Mouse (Mus musculus): ENCODE data around the gene 2010106E10Rik. TPM values are rescaled to one million over a fixed set of nuclear protein-coding genes. Genes with fewer than 3 reads are reported as not detected.

The 2010106E10Rik gene
- not detected in 2 replicates for polyA plus RNA-seq (2016; fragmentation: Nextera tagmentation; extraction: Ambion mirVana)

GRCm38 (mm10) chrX:112494974-112495373 lies at the start of gene 2010106E10Rik:
TSS of gene 2010106E10Rik (plus strand) at chrX:112495274.
- no peaks in the 10 kb centered on the region for H3K4me1 ChIP-seq
- H3K27ac ChIP-seq (replicated peaks) = no peak within 1 kb of the TSS
- 88% methylated on average over 1 of the region's 1 CpGs for WGBS
- DNase-seq (ENCODE audit: low spot score) = no peak
- no peaks in the 10 kb centered on the region for H3K27me3 ChIP-seq (replicated peaks; ENCODE audit: low read depth, poor library complexity, severe bottlenecking)
- H3K4me3 ChIP-seq = no peak within 1 kb of the TSS
- H3K9me3 ChIP-seq = no peaks in the 10 kb centered on the region
- H3K36me3 ChIP-seq (replicated peaks) = no peaks in the 10 kb centered on the region

- no peak for DNase-seq (ENCODE audit: low spot score)
- no peaks in the 10 kb centered on the region for H3K27me3 ChIP-seq (replicated peaks; ENCODE audit: low read depth, poor library complexity, severe bottlenecking)
- H3K36me3 ChIP-seq (replicated peaks) = no peaks in the 10 kb centered on the region
- H3K4me1 ChIP-seq = no peaks in the 10 kb centered on the region
- WGBS = 77% methylated on average over 2 of the region's 2 CpGs
- H3K27ac ChIP-seq (replicated peaks) = no peak overlapping the region
- H3K4me3 ChIP-seq = no peak overlapping the region
- no peaks in the 10 kb centered on the region for H3K9me3 ChIP-seq
These were observed 10.6 kb downstream of the 2010106E10Rik start for GRCm38 (mm10) chrX:112505651-112506050.

DNA sequence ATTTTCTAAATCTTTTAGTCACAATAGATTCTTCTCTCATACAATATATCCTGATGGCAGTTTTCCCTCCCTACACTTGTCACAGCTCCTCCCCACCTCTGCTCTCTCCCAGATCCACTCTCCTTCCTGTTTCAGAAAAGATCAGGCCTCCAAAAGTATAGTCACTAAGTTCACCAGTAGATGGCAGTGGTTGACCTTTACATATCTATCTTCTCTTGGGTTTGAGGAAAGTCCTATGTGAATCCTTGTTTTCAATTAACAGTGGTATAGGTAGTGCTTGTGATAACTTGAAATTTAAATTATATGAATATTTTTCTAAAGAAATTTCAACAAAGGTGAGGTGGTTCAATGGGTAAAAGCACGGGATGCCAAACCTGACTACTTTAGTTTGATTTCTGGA lies 29.7 kb downstream of the 2010106E10Rik start:
- DNase-seq (ENCODE audit: low spot score) = no peak
- H3K9me3 ChIP-seq = no peaks in the 10 kb centered on the region
- H3K4me3 ChIP-seq = no peak overlapping the region
- H3K27me3 ChIP-seq (replicated peaks; ENCODE audit: low read depth, poor library complexity, severe bottlenecking) = no peaks in the 10 kb centered on the region
- H3K27ac ChIP-seq (replicated peaks) = no peak overlapping the region
- H3K4me1 ChIP-seq = no peaks in the 10 kb centered on the region
- WGBS = 83% methylated on average over 1 of the region's 1 CpGs
- H3K36me3 ChIP-seq (replicated peaks) = no peaks in the 10 kb centered on the region

DNA sequence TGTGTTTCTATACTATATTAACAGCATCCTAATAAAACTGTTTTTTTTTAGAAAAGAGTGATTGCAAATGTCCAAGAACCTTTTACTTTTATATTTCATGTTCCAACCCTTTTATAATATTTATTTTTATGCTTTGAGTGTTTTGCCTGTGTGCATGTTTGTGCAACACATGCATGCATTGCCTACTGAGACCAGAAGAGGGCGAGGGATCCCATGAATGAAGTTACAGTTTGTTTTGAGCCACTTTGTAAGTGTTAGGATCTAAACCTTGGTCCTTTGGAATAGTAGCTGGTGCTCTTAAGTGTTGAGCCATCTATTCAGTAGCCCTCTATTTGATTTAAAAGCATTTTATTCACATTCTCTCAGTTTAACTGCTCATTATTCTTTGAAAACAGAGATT lies 48.0 kb downstream of the 2010106E10Rik start:
- Histone ChIP-seq H3K4me1 (no peaks in the 10 kb centered on the region), H3K27ac (replicated peaks) (no peak overlapping the region), H3K4me3 (no peak overlapping the region), H3K36me3 (replicated peaks) (no peaks in the 10 kb centered on the region), H3K27me3 (replicated peaks; ENCODE audit: low read depth, poor library complexity, severe bottlenecking) (no peaks in the 10 kb centered on the region), H3K9me3 (no peaks in the 10 kb centered on the region)
- 50% methylated on average over 1 of the region's 1 CpGs for WGBS
- no peak for DNase-seq (ENCODE audit: low spot score)

- Histone ChIP-seq H3K4me1 (no peaks in the 10 kb centered on the region), H3K36me3 (replicated peaks) (no peaks in the 10 kb centered on the region), H3K4me3 (no peak overlapping the region), H3K27ac (replicated peaks) (no peak overlapping the region), H3K9me3 (no peaks in the 10 kb centered on the region), H3K27me3 (replicated peaks; ENCODE audit: low read depth, poor library complexity, severe bottlenecking) (no peaks in the 10 kb centered on the region)
- DNase-seq (ENCODE audit: low spot score) = no peak
- WGBS = 89% methylated on average over 2 of the region's 2 CpGs
These were observed 72.6 kb downstream of the 2010106E10Rik start for GRCm38 (mm10) chrX:112567716-112568115.

- DNase-seq (ENCODE audit: low spot score) = peak; percentile 89
- Histone ChIP-seq H3K27ac (replicated peaks) (peak within 1 kb of the TSS; percentile 90), H3K4me1 (no peaks in the 10 kb centered on the region), H3K9me3 (peaks cover 6% of the 10 kb centered on the region; the same call in 1 of the 2 replicates), H3K36me3 (replicated peaks) (no peaks in the 10 kb centered on the region), H3K27me3 (replicated peaks; ENCODE audit: low read depth, poor library complexity, severe bottlenecking) (0 out of 2 replicates have a peak, but pooled peaks cover 4% of the 10 kb centered on the region), H3K4me3 (peak within 1 kb of the TSS; percentile 73)
- WGBS = 15% methylated on average over 79 of the region's 79 CpGs
These were observed 105.6 kb downstream of the 2010106E10Rik start, which contains the start of gene Zfp711 for GRCm38 (mm10) chrX:112600511-112601305. TSS of gene Zfp711 (plus strand) at chrX:112600526.

GRCm38 (mm10) chrX:112601306-112602120 lies 106.4 kb downstream of the 2010106E10Rik start:
- H3K27me3 ChIP-seq (replicated peaks; ENCODE audit: low read depth, poor library complexity, severe bottlenecking) = 0 out of 2 replicates have a peak, but pooled peaks cover 4% of the 10 kb centered on the region
- H3K4me1 ChIP-seq = no peaks in the 10 kb centered on the region
- H3K36me3 ChIP-seq (replicated peaks) = no peaks in the 10 kb centered on the region
- peaks cover 6% of the 10 kb centered on the region; the same call in 1 of the 2 replicates for H3K9me3 ChIP-seq
- H3K4me3 ChIP-seq = peak overlapping the region; percentile 73
- DNase-seq (ENCODE audit: low spot score) = peak; percentile 60
- 33% methylated on average over 67 of the region's 81 CpGs for WGBS
- peak overlapping the region; percentile 90 for H3K27ac ChIP-seq (replicated peaks)

Other genes starting within 250 kb of the 2010106E10Rik start
- 70.8 and 74.1 TPM in 2 replicates for gene Apool, start 183.9 kb upstream of the 2010106E10Rik start, polyA plus RNA-seq (2016; fragmentation: Nextera tagmentation; extraction: Ambion mirVana)
- 0.10 TPM in 1 of 2 replicates, not detected in the other for gene Satl1, start 88.5 kb upstream of the 2010106E10Rik start, polyA plus RNA-seq (2016; fragmentation: Nextera tagmentation; extraction: Ambion mirVana)
- 20.6 and 21.1 TPM in 2 replicates for gene Zfp711, start 105.3 kb downstream of the 2010106E10Rik start, polyA plus RNA-seq (2016; fragmentation: Nextera tagmentation; extraction: Ambion mirVana)
- 0.16 and 0.25 TPM in 2 replicates for gene Pof1b, start 203.4 kb downstream of the 2010106E10Rik start, polyA plus RNA-seq (2016; fragmentation: Nextera tagmentation; extraction: Ambion mirVana)

Data from embryonic facial prominence, embryonic 10.5 days (tissue).